Mouse (Mus musculus): ENCODE data around the gene Cldn34b2.
"Not testable (repeated sequence)": the region's sequence is repeated elsewhere in the genome, so short reads cannot be mapped to it uniquely, and the experiment has no call there.

Gene Cldn34b2

DNA sequence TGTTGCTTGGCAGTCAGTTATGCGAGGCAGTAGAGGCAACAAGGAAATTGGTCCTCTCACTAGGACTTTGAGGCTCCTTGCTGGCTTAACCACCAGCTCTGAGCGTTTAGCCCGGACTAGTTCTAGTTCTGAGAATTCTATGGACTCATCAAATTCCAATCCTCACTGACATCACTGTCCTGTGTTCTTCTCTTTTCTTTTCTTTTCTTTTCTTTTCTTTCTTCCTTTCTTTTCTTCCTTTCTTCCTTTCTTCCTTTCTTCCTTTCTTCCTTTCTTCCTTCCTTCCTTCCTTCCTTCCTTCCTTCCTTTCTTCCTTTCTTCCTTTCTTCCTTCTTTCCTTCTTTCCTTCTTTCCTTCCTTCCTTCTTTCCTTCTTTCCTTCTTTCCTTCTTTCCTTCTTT lies at the start of gene Cldn34b2:
Gene Cldn34b2 (minus strand): TSS at position 101 of the 400 bp plus-strand sequence.
- not testable (repeated sequence) for DNase-seq (ENCODE audit: low spot score)

GRCm38 (mm10) chrX:155177640-155178039 lies 49.4 kb upstream of the Cldn34b2 start:
- DNase-seq (ENCODE audit: low spot score): no peak

DNA sequence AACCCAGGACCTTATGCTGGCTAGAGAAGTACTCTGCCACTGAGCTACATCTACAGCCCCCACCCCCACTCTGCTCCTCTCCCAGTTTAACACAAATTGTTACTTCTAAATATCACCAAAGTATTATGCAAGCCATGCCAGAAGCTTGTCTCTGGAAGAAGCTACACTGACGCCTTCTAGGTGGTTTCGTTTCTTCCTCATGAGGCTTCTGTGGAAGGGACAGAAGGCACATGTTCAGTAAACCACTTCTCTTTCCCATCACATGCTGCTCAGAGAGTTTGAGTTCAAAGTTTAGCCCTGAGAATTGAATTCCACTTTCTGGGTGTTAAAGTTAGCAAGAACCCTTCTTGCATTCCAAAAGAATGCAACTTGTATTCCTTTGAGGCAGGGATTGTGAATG lies 49.0 kb upstream of the Cldn34b2 start:
- no peak for DNase-seq (ENCODE audit: low spot score)

GRCm38 (mm10) chrX:155175568-155175967 lies 47.4 kb upstream of the Cldn34b2 start:
- no peak for DNase-seq (ENCODE audit: low spot score)

- peak; percentile 18 for DNase-seq (ENCODE audit: low spot score)
Observed at GRCm38 (mm10) chrX:155172310-155172709, 44.1 kb upstream of the Cldn34b2 start.

- DNase-seq (ENCODE audit: low spot score): no peak
Observed at GRCm38 (mm10) chrX:155171754-155172153, 43.5 kb upstream of the Cldn34b2 start.

DNA sequence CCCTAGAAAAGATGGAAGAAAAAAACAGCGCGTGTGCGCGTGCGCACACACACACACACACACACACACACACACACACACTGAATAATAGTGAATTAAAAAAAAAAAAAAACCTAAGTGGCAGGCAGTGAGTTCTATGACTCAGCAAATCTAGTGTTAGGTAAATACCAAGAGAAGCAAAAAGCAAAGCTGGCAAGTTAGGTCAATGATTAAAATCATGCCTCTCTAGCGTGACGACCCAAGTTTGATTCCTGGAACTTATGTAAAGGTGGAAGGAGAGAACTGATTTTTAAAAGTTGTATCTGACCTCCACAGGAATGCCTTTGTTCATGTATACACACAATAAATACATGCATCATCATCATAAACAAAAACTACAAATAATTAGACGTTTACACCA lies 41.7 kb upstream of the Cldn34b2 start:
- DNase-seq (ENCODE audit: low spot score): no peak

- DNase-seq (ENCODE audit: low spot score): no peak
Observed at GRCm38 (mm10) chrX:155167667-155168066, 39.5 kb upstream of the Cldn34b2 start.

DNA sequence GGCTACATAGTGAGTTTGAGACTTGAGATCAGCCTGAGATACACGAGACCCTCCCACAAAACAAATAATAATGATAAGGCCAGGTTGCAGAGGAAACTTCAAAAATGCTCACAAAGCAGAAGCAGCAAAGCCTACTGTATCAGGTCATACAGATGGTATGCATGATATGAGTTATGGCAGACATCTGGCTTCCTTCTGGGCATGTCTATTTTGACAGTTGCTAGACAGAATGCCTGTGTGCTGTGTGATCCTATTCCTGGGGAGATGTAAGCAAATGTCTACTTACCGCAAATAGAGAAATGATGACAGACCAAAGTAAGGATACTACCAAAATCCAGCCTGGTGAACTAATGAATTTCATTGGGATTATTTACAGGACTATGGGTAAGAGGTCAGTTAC lies 38.1 kb upstream of the Cldn34b2 start:
- no peak for DNase-seq (ENCODE audit: low spot score)

DNA sequence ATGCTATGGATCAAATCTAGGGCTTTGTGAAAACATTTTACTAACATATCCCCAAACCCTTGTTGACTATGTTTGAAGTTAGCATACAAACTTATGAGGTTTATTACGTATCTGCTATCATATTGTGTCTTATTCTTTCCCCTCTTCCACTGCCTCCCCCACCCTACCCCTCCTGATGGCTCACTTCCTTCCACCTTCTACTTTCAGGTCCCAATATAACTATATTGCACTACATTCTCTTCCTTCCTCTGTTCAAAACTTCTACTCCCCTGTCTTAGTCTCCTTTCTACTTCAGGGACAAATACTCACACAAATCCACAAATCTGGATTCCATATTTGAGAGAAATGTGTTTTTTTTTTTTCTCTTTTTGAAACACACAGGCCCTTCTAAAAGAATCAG lies 35.3 kb upstream of the Cldn34b2 start:
- no peak for DNase-seq (ENCODE audit: low spot score)

DNA sequence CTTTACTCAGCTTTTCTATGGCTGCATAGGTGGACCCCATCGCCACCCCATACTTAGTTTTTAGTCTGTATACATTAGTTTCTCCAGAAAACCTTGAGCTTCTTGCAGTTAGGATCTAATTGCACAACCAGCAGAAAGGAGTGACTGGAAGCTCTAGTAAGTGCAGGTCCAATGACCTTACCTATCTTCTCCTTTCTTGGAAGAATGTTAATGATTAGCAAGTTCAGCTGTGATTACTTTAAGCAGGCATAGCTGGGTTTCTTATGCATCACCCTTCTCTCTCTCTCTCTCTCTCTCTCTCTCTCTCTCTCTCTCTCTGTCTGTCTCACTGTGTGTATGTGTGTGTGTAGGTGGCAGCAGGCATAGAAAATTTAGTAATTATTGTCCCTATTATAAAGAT lies 23.7 kb upstream of the Cldn34b2 start:
- no peak for DNase-seq (ENCODE audit: low spot score)

- peak; percentile 63 for DNase-seq (ENCODE audit: low spot score)
Observed at GRCm38 (mm10) chrX:155144718-155145117, 16.5 kb upstream of the Cldn34b2 start.

- DNase-seq (ENCODE audit: low spot score): peak; percentile 2
Observed at GRCm38 (mm10) chrX:155098024-155098423, 30.2 kb downstream of the Cldn34b2 start.

GRCm38 (mm10) chrX:155093566-155093965 lies 34.6 kb downstream of the Cldn34b2 start, which contains the start of gene Magea2:
TSS of gene Magea2 (minus strand) at chrX:155093666.
- DNase-seq (ENCODE audit: low spot score): not testable (repeated sequence)

DNA sequence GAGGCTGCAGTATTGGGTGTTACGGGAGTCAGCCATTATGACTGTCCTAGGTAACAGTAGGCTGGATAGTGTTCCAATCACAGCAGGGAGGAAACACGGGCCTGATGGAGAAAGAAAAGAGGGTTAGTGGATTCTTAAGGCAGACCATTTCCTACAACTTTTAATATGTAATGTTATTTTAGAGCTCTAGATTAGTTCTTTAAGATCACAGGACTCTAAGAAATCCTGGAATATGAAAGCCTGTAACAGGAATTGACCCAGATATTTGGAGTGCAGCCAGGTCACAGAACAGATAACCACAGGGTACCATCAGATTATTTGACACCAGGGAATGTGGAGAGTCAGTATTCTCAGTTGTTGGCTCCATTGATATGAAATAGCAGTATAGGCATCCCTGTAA lies 38.5 kb downstream of the Cldn34b2 start, which contains the start of gene Magea1:
Gene Magea1 (minus strand): TSS at position 101 of the 400 bp plus-strand sequence.
- not testable (repeated sequence) for DNase-seq (ENCODE audit: low spot score)

Measured in urinary bladder, postnatal 14 days (tissue).